Mouse (Mus musculus): ENCODE measurements around the gene Cep295nl. TPM values are rescaled to one million over a fixed set of nuclear protein-coding genes. Genes with fewer than 3 reads are reported as not detected.

Gene Cep295nl
- polyA plus RNA-seq, 1 experiment: 0.60 TPM

DNA sequence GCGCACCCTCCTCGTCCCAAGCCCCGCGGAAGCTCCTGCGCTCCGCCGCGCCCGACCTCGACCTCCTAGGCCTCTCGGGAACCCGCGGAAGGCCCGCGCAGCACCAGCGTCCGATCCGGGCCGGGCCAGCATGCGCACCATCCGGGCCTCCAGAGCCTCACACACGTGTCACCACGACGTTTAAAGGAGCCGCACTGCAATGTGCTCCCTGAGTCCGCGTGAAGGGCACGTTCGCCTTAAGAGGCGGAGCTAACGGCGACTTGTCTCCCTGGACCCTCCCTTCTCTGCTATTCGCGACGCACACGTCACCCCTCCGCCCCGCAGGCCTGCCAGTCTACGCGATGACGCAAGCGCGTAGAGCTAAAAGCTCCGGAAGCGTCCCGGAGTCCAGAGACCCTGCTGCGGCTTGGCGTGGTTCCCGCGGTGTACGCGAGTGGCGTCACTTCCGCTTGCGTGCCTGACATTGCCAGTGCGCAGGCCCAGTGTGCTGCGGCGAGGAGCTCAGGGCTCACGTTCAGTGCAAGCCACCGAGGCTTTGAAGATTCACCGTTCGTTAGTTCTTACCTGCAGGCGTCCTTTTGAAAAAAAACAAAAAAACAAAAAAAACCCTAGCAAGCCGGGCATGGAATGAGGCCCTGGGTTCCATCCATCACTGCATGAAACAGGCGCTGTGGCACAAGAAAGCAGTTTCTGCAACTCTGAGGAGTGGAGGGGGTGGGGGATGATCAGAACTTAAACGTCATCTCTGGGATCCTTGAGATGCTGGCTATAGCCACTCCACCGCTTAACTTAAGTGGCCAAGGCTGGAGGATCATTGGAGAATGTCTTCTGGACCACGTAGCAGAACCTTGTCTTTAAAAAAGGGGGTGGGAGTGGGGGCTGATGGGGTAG, 52.1 kb downstream of the Cep295nl start, which contains the start of gene Usp36:
Gene Usp36, minus strand, starts transcription at position 246 of the 891 bp plus-strand sequence.
- TF ChIP-seq POLR2A (IDR thresholded peaks at IDR 0.05; ENCODE audit: insufficient read length, low read depth): peak; percentile 84
- peak; percentile 73 for TF ChIP-seq USF1 (IDR thresholded peaks at IDR 0.05; ENCODE audit: low read depth)
- peak in 2 of 3 experiments; percentile 17 to 21 for TF ChIP-seq MYOG (IDR thresholded peaks at IDR 0.05; ENCODE audit: control insufficient read depth in 1 of 3, insufficient read depth in 1 of 3, insufficient read length in 2 of 3, low read depth in 2 of 3)
- no peak for TF ChIP-seq E2F4 (IDR thresholded peaks at IDR 0.05; ENCODE audit: insufficient read depth)
- TF ChIP-seq SRF (IDR thresholded peaks at IDR 0.05; ENCODE audit: control insufficient read depth, insufficient read length, low read depth): no peak
- peak; percentile 73 for TF ChIP-seq MAX (IDR thresholded peaks at IDR 0.05; ENCODE audit: low read depth)
- TF ChIP-seq POLR2AphosphoS2 (IDR thresholded peaks at IDR 0.05; ENCODE audit: insufficient read length, low read depth): peak; percentile 95
- no peak for TF ChIP-seq TCF3 (IDR thresholded peaks at IDR 0.05; ENCODE audit: insufficient read length, low read depth)
- TF ChIP-seq TCF12 (IDR thresholded peaks at IDR 0.05; ENCODE audit: insufficient read depth, poor library complexity, severe bottlenecking): no peak
- TF ChIP-seq MYOD1 (IDR thresholded peaks at IDR 0.05; ENCODE audit: control insufficient read depth in 1 of 3, insufficient read length in 2 of 3, low read depth in 2 of 3): peak in 1 of 3 experiments; percentile 14
- peak; percentile 13 for TF ChIP-seq REST (IDR thresholded peaks at IDR 0.05; ENCODE audit: insufficient read depth, insufficient read length)
- TF ChIP-seq CEBPB (IDR thresholded peaks at IDR 0.05; ENCODE audit: insufficient read depth, poor library complexity, severe bottlenecking): peak; percentile 59
- H3K79me2 ChIP-seq (ENCODE audit: control insufficient read depth, insufficient read depth): peaks cover 41% of the 10 kb centered on the region
- H3K36me3 ChIP-seq (ENCODE audit: control insufficient read depth, insufficient read depth): peaks cover 13% of the 10 kb centered on the region
- H3K4me2 ChIP-seq (ENCODE audit: low read depth): peak within 1 kb of the TSS; percentile 84
- no peaks in the 10 kb centered on the region for H3K27me3 ChIP-seq (ENCODE audit: control insufficient read depth, insufficient read depth, insufficient read length)
- H3K4me3 ChIP-seq: peak within 1 kb of the TSS; percentile 96
- H3ac ChIP-seq (ENCODE audit: control insufficient read depth, insufficient read length): peak within 1 kb of the TSS; percentile 79

DNA sequence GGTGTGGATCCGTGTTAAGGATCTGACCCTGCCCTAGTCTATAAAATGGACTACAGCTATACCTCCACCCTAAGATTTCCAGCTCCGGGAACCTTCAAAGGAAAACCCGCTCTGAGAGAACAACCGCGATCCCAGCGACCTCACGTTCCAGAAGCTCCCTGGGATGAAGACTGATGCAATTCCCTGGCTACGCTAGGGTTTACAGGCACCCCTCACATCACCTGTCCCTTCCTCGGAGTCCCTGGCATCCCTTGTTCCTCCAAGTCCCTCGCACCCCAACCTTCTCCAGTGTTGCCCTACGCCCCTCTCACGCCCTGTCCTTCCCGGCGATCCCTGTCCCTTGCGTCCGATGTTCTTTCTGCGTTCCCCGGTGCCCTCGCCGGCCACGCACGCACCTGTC, 52.7 kb downstream of the Cep295nl start:
- H3K4me2 ChIP-seq (ENCODE audit: low read depth): peak overlapping the region; percentile 73
- peaks cover 41% of the 10 kb centered on the region for H3K79me2 ChIP-seq (ENCODE audit: control insufficient read depth, insufficient read depth)
- 0 out of 2 replicates have a peak, but pooled peaks have one; percentile 40 for TF ChIP-seq CEBPB (IDR thresholded peaks at IDR 0.05; ENCODE audit: insufficient read depth, poor library complexity, severe bottlenecking)
- no peak for TF ChIP-seq REST (IDR thresholded peaks at IDR 0.05; ENCODE audit: insufficient read depth, insufficient read length)
- TF ChIP-seq MYOG (IDR thresholded peaks at IDR 0.05; ENCODE audit: control insufficient read depth in 1 of 3, insufficient read depth in 1 of 3, insufficient read length in 2 of 3, low read depth in 2 of 3): peak in 1 of 3 experiments; percentile 32
- peak overlapping the region; percentile 79 for H3ac ChIP-seq (ENCODE audit: control insufficient read depth, insufficient read length)
- H3K36me3 ChIP-seq (ENCODE audit: control insufficient read depth, insufficient read depth): peaks cover 20% of the 10 kb centered on the region
- H3K4me3 ChIP-seq: peak overlapping the region; percentile 96
- H3K27me3 ChIP-seq (ENCODE audit: control insufficient read depth, insufficient read depth, insufficient read length): no peaks in the 10 kb centered on the region

DNA sequence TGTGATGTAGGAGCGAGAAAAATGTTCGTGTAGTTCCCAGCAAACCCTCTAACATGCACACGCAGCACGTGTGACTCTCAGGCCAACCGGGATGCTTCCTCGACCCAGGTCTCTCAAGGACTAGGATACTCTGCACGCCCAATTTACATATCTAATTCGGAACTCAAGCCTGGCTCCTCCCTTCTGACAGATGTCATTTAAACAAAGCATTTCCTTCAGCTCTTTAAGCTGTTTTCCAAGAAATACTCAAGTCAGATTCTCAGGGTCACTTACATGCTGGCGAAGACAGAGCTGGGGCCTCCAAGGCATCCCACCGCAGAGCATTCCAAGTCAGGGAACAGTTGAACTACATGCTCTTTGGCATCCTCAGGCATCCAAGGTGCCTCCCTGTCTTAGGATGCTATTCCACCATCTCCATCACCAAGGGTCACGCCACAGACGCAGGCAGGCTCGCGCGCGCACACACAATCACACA, 53.2 kb downstream of the Cep295nl start:
- Histone ChIP-seq H3K79me2 (ENCODE audit: control insufficient read depth, insufficient read depth) (peaks cover 41% of the 10 kb centered on the region), H3K36me3 (ENCODE audit: control insufficient read depth, insufficient read depth) (peaks cover 22% of the 10 kb centered on the region), H3ac (ENCODE audit: control insufficient read depth, insufficient read length) (peak overlapping the region; percentile 79), H3K4me3 (peak overlapping the region; percentile 96), H3K27me3 (ENCODE audit: control insufficient read depth, insufficient read depth, insufficient read length) (no peaks in the 10 kb centered on the region), H3K4me2 (ENCODE audit: low read depth) (peak overlapping the region; percentile 73)
- peak; percentile 36 for TF ChIP-seq USF1 (IDR thresholded peaks at IDR 0.05; ENCODE audit: low read depth)
- no peak for TF ChIP-seq CEBPB (IDR thresholded peaks at IDR 0.05; ENCODE audit: insufficient read depth, poor library complexity, severe bottlenecking)
- no peak for TF ChIP-seq E2F4 (IDR thresholded peaks at IDR 0.05; ENCODE audit: insufficient read depth)
- TF ChIP-seq POLR2AphosphoS2 (IDR thresholded peaks at IDR 0.05; ENCODE audit: insufficient read length, low read depth): no peak
- TF ChIP-seq SRF (IDR thresholded peaks at IDR 0.05; ENCODE audit: control insufficient read depth, insufficient read length, low read depth): no peak
- TF ChIP-seq MYOD1 (IDR thresholded peaks at IDR 0.05; ENCODE audit: control insufficient read depth in 1 of 3, insufficient read length in 2 of 3, low read depth in 2 of 3): no peak
- no peak for TF ChIP-seq TCF3 (IDR thresholded peaks at IDR 0.05; ENCODE audit: insufficient read length, low read depth)
- no peak for TF ChIP-seq MYOG (IDR thresholded peaks at IDR 0.05; ENCODE audit: control insufficient read depth in 1 of 3, insufficient read depth in 1 of 3, insufficient read length in 2 of 3, low read depth in 2 of 3)
- TF ChIP-seq MAX (IDR thresholded peaks at IDR 0.05; ENCODE audit: low read depth): no peak
- peak; percentile 23 for TF ChIP-seq POLR2A (IDR thresholded peaks at IDR 0.05; ENCODE audit: insufficient read length, low read depth)
- no peak for TF ChIP-seq REST (IDR thresholded peaks at IDR 0.05; ENCODE audit: insufficient read depth, insufficient read length)
- TF ChIP-seq TCF12 (IDR thresholded peaks at IDR 0.05; ENCODE audit: insufficient read depth, poor library complexity, severe bottlenecking): no peak

DNA sequence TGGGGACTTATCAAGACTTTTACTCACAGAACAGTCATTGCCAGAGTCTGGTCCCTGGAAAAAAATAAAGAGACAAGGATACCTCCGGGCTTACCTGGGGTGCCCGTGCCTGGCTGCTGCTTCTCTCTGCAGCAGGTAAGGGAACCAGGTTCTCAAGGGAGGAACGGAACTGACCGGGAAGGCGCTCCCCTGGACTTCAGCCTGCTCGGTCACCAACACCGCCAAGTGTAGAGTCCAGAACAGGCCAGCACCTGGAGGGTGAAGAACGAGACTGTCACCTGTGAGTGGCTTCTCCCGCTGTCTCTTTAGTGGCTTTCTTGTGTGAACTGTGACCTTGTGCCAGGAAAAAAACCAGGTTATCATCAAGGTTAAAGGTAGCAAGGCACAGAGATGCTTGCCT, 54.7 kb downstream of the Cep295nl start:
- peaks cover 35% of the 10 kb centered on the region for H3K36me3 ChIP-seq (ENCODE audit: control insufficient read depth, insufficient read depth)
- no peak for TF ChIP-seq POLR2AphosphoS2 (IDR thresholded peaks at IDR 0.05; ENCODE audit: insufficient read length, low read depth)
- TF ChIP-seq SRF (IDR thresholded peaks at IDR 0.05; ENCODE audit: control insufficient read depth, insufficient read length, low read depth): no peak
- TF ChIP-seq TCF3 (IDR thresholded peaks at IDR 0.05; ENCODE audit: insufficient read length, low read depth): no peak
- no peak for TF ChIP-seq POLR2A (IDR thresholded peaks at IDR 0.05; ENCODE audit: insufficient read length, low read depth)
- no peak for TF ChIP-seq MYOD1 (IDR thresholded peaks at IDR 0.05; ENCODE audit: control insufficient read depth in 1 of 3, insufficient read length in 2 of 3, low read depth in 2 of 3)
- TF ChIP-seq REST (IDR thresholded peaks at IDR 0.05; ENCODE audit: insufficient read depth, insufficient read length): no peak
- TF ChIP-seq E2F4 (IDR thresholded peaks at IDR 0.05; ENCODE audit: insufficient read depth): no peak
- peaks cover 41% of the 10 kb centered on the region for H3K79me2 ChIP-seq (ENCODE audit: control insufficient read depth, insufficient read depth)

More for the DNA sequence above, 54.7 kb downstream of the Cep295nl start:
- H3K4me2 ChIP-seq (ENCODE audit: low read depth): no peak overlapping the region
- H3ac ChIP-seq (ENCODE audit: control insufficient read depth, insufficient read length): no peak overlapping the region
- no peaks in the 10 kb centered on the region for H3K27me3 ChIP-seq (ENCODE audit: control insufficient read depth, insufficient read depth, insufficient read length)
- no peak overlapping the region for H3K4me3 ChIP-seq

All from myocyte (in vitro differentiated cells).